Mouse (Mus musculus): ENCODE measurements around the gene Zmym4. TPM values are rescaled to one million over a fixed set of nuclear protein-coding genes. Genes with fewer than 3 reads are reported as not detected.

Zmym4 gene
- polyA plus RNA-seq, 1 experiment from 2014 or later, result 22.2 TPM

DNA sequence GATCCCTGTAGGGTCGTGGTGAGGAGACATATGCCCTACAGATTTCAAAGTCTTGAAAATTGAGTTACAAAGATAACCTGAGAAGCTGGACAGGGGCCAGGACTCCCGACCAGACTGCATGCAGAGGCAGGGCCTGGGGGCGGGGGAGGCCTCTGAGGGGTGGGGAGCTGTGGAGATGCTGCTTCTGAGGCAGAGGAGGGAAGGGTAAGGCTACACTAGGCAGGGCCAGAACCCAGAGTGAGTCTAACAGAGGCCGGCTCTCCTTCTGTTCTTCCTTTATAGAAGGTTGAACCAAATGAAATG is 117.2 kb downstream of the Zmym4 start:
- ATAC-seq, result no peak
- in situ Hi-C loops (cut with MboI; ENCODE audit: low pct_unique_long_range_greater_than_20kb), result no loop called here
- no peaks in the 10 kb centered on the region for H3K27me3 ChIP-seq
- CTCF ChIA-PET, result no interaction called here
- TF ChIP-seq CTCF (IDR thresholded peaks at IDR 0.05), result no peak
- POLR2A ChIA-PET, result no interaction called here
- no peak for DNase-seq (ENCODE audit: low read depth, low spot score)

- H3K27me3 ChIP-seq, result no peaks in the 10 kb centered on the region
- ATAC-seq, result no peak
- no peak for TF ChIP-seq CTCF (IDR thresholded peaks at IDR 0.05)
- DNase-seq (ENCODE audit: low read depth, low spot score), result no peak
- in situ Hi-C loops (cut with MboI; ENCODE audit: low pct_unique_long_range_greater_than_20kb), result no loop called here
- ChIA-PET POLR2A (no interaction called here), CTCF (no interaction called here)
Observed at GRCm38 (mm10) chr4:126850019-126850777, 117.7 kb downstream of the Zmym4 start.

- ATAC-seq (peak; percentile 47), DNase-seq (ENCODE audit: low read depth, low spot score) (no peak)
- in situ Hi-C loops (cut with MboI; ENCODE audit: low pct_unique_long_range_greater_than_20kb), result loop anchor here (10.0 kb wide), 1 partner anchor 262 kb away; no protein-coding TSS in a partner anchor
- H3K27me3 ChIP-seq, result no peaks in the 10 kb centered on the region
- CTCF ChIA-PET, result no interaction called here
- POLR2A ChIA-PET, result no interaction called here
- no peak for TF ChIP-seq CTCF (IDR thresholded peaks at IDR 0.05)
Observed at GRCm38 (mm10) chr4:126846971-126847370, 121.0 kb downstream of the Zmym4 start.

DNA sequence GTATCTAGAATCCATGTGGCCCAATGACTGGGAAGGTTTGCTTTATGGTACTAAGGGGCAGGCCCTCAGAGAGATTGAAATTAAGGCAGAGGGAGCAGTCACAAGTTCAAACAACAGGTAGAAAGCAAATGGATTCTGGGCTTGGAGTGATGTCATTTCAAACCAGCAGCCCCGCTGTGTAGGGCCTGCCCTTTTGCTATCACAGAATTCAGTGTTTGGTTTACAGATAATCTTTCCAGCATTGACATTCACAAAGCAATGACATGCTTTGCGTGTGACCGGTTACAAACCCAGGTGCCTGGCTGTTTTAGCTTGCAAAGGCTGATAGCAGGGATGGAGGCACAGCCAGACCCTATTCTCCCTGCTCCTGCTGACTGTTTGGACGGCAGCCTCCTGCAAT is 122.3 kb downstream of the Zmym4 start:
- in situ Hi-C loops (cut with MboI; ENCODE audit: low pct_unique_long_range_greater_than_20kb), result loop anchor here (10.0 kb wide), 1 partner anchor 261 kb away; no protein-coding TSS in a partner anchor
- no peak for ATAC-seq
- no peak for TF ChIP-seq CTCF (IDR thresholded peaks at IDR 0.05)

DNA sequence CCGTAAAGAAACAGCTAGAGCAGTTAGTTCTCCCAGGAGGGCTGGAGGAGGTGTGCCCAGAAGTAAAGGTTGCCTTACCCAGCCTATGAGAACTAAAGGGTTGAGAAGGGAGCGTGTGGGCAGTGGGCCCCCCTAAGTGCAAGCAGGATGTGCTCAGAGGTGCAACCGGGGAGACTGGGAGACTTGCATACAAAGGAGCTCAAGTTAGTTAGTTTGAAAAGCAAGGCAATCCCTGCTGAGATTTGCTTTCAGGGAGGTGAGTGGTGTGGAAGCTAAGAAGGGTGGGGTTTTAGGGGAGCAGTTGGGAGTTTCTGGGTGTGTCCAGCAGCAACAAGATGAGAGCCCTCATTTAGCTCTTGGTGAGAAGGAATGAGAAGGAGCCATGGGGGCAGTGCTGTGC is 125.0 kb downstream of the Zmym4 start:
- ChIA-PET POLR2A (no interaction called here), CTCF (interaction anchor here (1.1 to 1.2 kb wide), 2 partner anchors 14 to 102 kb away, joined by 3 to 4 read pairs; no protein-coding TSS in a partner anchor)
- no peak for TF ChIP-seq CTCF (IDR thresholded peaks at IDR 0.05)
- DNase-seq (ENCODE audit: low read depth, low spot score), result no peak
- in situ Hi-C loops (cut with MboI; ENCODE audit: low pct_unique_long_range_greater_than_20kb), result loop anchor here (5.0 to 10.0 kb wide), 2 partner anchors 96 to 258 kb away; no protein-coding TSS in a partner anchor
- H3K27me3 ChIP-seq, result no peaks in the 10 kb centered on the region
- no peak for ATAC-seq

More for the DNA sequence above, 122.3 kb downstream of the Zmym4 start:
- DNase-seq (ENCODE audit: low read depth, low spot score), result no peak
- H3K27me3 ChIP-seq, result no peaks in the 10 kb centered on the region
- POLR2A ChIA-PET, result interaction anchor here (0.5 kb wide), 1 partner anchor 17 kb away, joined by 3 read pairs; no protein-coding TSS in a partner anchor
- CTCF ChIA-PET, result no interaction called here

DNA sequence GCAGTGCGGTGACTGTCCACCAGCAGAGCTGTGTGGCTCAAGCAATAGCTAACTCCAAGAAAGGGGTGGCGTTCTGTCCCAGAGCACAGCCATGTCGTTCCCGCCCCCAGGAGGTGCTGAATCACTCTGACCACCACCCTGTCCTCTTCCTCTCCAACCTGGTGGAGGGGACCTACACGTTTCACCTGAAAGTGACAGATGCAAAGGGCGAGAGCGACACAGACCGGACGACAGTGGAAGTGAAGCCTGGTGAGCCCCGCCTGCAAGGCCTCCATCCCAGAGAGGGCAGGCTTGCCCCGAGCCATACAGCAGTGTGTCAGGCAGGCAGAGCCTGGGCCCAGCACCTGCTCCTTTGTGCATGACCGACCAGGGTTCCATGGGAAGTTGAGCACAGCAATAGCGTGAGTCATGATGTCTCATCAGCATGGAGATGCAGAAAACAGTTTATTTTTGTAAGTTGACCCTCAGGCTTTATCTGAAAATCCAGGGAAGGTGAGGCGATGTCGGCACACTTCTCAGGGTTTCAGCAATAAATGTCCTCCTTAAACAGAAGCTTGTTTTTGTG is 126.9 kb downstream of the Zmym4 start:
- H3K27me3 ChIP-seq, result no peaks in the 10 kb centered on the region
- ChIA-PET POLR2A (interaction anchor here (0.6 to 1.4 kb wide), 2 partner anchors 95 to 147 kb away, joined by 4 to 5 read pairs; no protein-coding TSS in a partner anchor), CTCF (interaction anchor here (1.2 to 4.1 kb wide), 7 partner anchors 17 to 284 kb away, joined by 3 to 25 read pairs (median 5); partner anchors contain the start of genes AU040320 and Ncdn)
- no peak for TF ChIP-seq CTCF (IDR thresholded peaks at IDR 0.05)
- peak; percentile 91 for ATAC-seq
- DNase-seq (ENCODE audit: low read depth, low spot score), result peak; percentile 76
- in situ Hi-C loops (cut with MboI; ENCODE audit: low pct_unique_long_range_greater_than_20kb), result loop anchor here (5.0 to 10.0 kb wide), 2 partner anchors 94 to 256 kb away; no protein-coding TSS in a partner anchor

GRCm38 (mm10) chr4:126839873-126840272 is 128.1 kb downstream of the Zmym4 start:
- DNase-seq (ENCODE audit: low read depth, low spot score) (peak; percentile 28), ATAC-seq (no peak)
- no peak for TF ChIP-seq CTCF (IDR thresholded peaks at IDR 0.05)
- CTCF ChIA-PET, result interaction anchor here (0.8 to 4.1 kb wide), 15 partner anchors 10 to 283 kb away, joined by 3 to 25 read pairs (median 4); partner anchors contain the start of genes AU040320 and Ncdn
- POLR2A ChIA-PET, result interaction anchor here (0.5 to 1.4 kb wide), 3 partner anchors 17 to 94 kb away, joined by 3 to 9 read pairs (median 5); no protein-coding TSS in a partner anchor
- H3K27me3 ChIP-seq, result no peaks in the 10 kb centered on the region
- in situ Hi-C loops (cut with MboI; ENCODE audit: low pct_unique_long_range_greater_than_20kb), result loop anchor here (5.0 to 10.0 kb wide), 3 partner anchors 93 to 255 kb away; partner anchors contain the start of gene 5730409E04Rik

GRCm38 (mm10) chr4:126838799-126839198 is 129.1 kb downstream of the Zmym4 start:
- no peak for DNase-seq (ENCODE audit: low read depth, low spot score)
- ChIA-PET POLR2A (no interaction called here), CTCF (interaction anchor here (1.7 to 4.1 kb wide), 5 partner anchors 25 to 240 kb away, joined by 4 to 25 read pairs (median 9); partner anchors contain the start of genes AU040320 and Ncdn)
- in situ Hi-C loops (cut with MboI; ENCODE audit: low pct_unique_long_range_greater_than_20kb), result loop anchor here (10.0 kb wide), 1 partner anchor 234 kb away; the partner anchor contains the start of gene 5730409E04Rik
- TF ChIP-seq CTCF (IDR thresholded peaks at IDR 0.05), result no peak
- no peak for ATAC-seq
- no peaks in the 10 kb centered on the region for H3K27me3 ChIP-seq

DNA sequence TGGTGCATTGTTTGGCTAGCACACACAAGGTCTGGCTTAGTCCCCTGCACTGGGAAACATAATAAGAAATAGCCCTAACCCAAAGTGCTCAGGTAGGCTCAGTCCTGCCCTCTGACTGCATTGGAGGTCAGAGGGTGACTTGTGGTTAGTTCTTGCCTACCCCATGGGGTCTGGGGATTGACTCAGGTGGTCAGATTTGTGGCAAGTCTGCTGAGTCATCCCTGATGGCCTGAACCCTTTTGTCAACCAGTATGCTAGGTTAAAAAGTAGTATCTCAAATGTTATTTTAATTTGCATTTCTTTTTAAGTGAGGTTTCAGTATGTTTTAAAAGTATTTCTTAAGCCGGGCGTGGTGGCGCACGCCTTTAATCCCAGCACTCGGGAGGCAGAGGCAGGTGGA is 136.8 kb downstream of the Zmym4 start:
- POLR2A ChIA-PET, result no interaction called here
- in situ Hi-C loops (cut with MboI; ENCODE audit: low pct_unique_long_range_greater_than_20kb), result loop anchor here (10.0 kb wide), 1 partner anchor 226 kb away; the partner anchor contains the start of gene 5730409E04Rik
- no peak for TF ChIP-seq CTCF (IDR thresholded peaks at IDR 0.05)
- CTCF ChIA-PET, result no interaction called here
- ATAC-seq, result no peak
- DNase-seq (ENCODE audit: low read depth, low spot score), result no peak
- H3K27me3 ChIP-seq, result no peaks in the 10 kb centered on the region

DNA sequence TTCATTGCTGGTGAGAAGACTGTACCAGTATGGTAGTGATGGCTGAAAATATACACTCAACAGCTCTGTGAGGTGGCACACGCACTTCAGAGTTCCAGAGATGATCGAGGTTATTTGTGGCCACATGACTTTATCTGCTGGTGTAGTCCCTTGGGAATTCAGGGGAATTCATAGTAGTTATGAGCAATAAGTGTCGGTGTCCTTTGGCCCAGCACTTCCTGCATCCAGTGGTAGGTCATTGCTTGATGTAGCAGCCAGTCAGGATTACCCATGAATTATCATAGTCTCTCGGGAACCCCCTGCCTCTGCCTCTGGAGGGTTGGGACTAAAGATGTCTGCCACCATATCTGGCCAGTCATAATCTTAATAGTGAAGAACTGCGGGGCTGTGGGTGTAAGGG is 144.0 kb downstream of the Zmym4 start:
- no peak for ATAC-seq
- in situ Hi-C loops (cut with MboI; ENCODE audit: low pct_unique_long_range_greater_than_20kb), result no loop called here
- no peak for TF ChIP-seq CTCF (IDR thresholded peaks at IDR 0.05)

More for the DNA sequence above, 144.0 kb downstream of the Zmym4 start:
- CTCF ChIA-PET, result no interaction called here
- no peaks in the 10 kb centered on the region for H3K27me3 ChIP-seq
- DNase-seq (ENCODE audit: low read depth, low spot score), result no peak
- POLR2A ChIA-PET, result no interaction called here
